Mouse (Mus musculus) fat pad, adult 2 months (tissue): ENCODE data around the gene Zfp706.
A peak's percentile ranks its signal among the peaks of the same experiment; 100 is the strongest.

Experiments used
- DNase-seq: peaks from one replicate; pipeline ENCODE4 v3.0.0-alpha.2; 2011; ENCODE audit warnings: low read depth, low spot score; ENCODE audit errors: extremely low read depth

Zfp706 gene

DNA sequence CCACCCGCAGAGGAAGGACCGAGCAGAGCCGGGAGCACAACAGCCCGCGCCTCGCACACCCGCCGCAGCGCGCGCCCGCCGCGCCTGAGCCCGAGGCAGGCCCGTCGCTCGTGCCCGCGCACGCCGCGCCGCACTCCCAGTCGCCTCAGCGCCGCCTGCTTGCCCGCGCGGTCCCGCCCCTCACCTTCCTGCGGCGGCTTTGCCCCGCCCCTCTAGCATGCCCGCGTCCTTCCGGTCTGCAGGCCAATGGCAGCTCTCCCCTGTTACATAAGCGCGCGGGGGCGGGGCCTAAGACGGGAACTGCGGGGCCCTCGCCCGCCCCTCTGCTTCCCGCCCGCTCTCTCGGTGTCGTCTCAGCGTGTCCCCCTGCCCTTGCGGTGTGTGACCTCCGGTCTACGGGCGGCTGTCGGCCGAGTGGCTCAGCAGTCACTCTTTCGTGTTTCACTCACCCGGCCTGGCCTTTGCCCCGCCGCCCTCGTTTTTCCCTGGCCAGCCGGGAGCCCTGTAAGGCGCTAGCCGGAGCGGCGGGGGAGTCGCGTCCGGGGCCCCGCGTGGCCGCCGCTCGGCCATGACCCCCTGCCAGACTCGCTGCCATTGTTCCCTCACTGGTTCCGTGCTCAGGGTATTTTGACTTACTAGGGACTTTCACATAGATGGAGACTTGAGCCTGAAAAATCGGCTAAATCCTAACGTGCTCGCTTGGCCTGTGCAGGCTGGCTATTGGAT lies at the start of gene Zfp706:
TSS of gene Zfp706 (minus strand) at position 541 of the 726 bp plus-strand sequence.
- no peak for DNase-seq

DNA sequence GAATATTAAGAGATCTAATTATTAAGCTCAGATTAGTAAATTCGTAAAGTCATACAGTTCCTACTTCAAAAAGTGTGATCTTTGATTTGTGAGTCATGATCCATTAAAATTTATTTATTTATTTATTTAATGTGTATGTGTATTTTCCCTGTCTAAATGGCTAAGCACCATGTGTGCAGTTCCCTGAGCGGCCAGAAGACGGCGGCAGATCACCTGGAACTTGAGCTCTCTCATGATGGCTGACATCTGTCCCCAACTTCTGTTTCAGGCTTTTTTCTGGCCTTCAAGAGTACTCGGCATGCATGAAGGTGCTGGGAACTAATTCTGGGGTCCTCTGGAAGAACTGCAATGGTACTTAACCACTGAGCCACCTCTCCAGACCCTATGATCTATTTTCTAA lies 47.0 kb upstream of the Zfp706 start:
- no peak for DNase-seq

DNA sequence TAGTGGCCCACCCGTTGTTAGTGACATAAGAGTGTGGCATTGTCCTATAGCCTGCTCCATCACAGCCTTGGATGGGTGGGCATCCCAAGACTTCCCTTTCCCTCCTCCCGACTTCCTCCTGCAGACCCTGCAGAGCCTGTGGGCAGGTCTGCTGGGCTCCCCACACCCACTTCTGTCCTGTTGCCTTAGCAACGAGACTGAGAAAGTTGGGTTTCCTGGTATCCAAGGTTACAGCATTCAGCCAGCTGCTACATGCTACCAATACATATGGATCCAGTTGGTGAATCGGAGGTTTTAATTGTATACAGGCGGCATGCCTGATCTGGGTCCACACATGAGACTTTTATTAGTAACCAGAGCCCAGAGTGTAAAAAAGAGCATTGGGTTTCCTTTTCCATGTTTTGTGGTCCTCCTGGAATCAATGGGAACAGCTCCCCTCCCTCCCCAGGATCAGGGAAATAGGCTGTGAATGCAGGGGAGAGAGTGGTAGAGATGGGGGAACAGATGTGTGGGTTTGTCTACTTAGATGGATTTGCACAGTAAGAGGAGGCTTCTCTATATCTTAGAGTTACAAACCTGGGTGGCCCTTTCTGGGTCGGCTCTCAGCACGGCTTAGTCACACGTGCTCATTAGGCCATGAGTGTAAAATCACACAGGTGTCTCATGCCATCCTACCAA lies 45.7 kb upstream of the Zfp706 start:
- no peak for DNase-seq

DNA sequence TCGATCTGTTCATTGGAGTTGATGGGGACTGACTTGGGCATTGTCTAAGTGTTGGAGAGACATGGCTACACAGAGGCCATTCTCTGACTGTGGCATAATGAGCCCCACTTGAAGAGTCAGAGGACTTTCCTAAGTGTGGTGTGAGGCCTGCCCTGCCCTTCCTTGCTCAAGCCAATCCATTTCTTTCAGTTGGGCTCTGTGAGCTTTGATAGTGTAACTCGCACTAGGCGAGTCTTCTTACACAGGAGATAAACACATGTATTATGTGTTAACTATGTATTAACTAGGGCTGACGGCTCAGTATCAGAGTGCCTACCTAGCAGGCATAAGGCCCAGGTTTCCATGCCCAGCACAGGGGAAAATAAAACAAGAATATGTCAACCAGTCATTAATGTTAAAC lies 39.8 kb upstream of the Zfp706 start:
- no peak for DNase-seq

DNA sequence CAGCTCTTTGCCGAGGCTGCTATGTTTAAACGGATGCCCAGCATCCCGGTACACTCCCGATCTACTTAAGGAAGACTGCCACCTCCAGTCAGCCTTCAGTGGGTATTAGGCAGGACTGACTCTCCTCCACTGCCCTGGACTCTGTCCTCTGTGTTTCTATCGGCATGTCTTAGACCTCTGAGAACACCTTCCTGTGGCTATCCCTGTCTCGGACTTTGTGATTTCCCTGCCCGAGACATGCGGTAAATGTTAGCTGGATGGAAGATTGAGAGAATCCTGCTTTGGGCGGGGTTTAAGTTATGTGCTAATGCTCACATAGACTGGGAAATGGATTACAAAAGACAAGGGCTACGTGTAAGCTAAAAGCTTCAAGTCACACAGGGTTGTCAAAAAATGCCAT lies 39.0 kb upstream of the Zfp706 start:
- no peak for DNase-seq

DNA sequence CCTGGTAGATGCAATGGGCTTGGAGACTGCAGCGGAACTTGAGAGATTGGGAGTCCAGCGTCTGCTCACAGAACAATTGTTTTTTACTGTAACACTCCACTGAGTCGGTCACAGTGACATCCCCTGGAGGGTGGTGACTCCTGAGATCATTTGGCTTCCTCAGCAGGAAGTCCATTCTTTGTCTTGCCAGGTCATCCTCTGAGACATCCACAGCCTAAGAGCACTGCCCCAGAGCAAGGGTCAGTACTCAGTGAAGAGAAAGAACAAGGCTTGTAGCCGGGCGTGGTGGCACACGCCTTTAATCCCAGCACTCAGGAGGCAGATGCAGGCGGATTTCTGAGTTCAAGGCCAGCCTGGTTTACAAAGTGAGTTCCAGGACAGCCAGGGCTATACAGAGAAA lies 38.6 kb upstream of the Zfp706 start:
- no peak for DNase-seq

DNA sequence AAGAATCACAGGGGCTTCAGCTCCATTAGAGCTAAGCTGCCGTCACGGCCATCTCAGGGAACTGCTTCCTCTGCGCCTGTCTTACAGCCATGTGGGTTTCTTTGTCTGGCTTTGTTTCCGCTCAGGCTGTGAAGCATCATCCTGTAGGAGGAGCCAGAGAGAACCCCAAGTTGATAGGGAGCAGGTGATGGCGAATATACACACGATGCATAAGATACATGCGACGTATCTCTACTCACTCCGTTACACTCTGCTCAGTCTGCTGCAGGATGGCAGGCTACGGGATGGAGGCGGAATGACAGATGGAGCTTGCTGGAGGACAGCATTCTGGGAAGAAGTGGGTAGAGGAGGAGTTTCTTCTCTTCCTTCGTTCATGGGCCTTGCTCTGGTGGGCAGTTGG lies 37.9 kb upstream of the Zfp706 start:
- no peak for DNase-seq

DNA sequence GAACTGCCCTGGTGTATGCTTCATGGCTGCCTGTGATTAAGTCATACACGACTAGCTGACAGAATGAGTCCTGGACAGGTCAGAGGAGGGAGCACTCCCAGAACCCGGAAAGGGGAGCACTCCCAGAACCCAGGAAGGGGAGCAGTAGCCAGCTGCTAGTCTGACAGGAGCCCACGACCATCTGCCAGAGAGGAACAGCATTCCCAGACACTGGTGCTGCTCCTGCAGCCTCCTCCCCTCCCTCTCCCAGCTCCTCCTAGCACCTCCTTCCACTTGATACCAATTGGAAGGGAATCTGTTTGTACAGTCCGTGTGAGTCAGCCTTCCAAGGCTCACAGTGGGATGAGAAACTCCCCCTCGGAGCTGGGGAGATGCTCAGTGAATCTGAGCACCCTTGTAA lies 35.0 kb upstream of the Zfp706 start:
- DNase-seq: no peak

DNA sequence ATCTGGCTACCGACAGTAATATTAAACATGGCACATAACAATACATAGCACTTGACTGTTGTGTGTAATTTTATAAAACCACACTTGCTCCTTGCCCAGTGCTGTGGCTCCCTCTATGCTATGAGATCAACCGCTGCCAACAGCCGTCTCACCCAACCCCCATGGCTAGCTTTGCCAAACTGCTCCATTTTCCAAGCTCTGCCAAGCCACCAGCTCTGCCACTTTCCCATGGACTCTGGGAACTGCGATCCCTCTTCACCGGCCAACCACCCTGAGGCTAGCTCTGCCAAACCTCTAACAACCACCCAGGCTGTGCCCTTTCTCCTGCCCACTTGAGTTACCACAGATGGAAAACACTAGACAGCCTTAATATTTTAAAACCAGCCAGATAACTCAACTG lies 33.6 kb upstream of the Zfp706 start:
- peak; percentile 57 for DNase-seq

DNA sequence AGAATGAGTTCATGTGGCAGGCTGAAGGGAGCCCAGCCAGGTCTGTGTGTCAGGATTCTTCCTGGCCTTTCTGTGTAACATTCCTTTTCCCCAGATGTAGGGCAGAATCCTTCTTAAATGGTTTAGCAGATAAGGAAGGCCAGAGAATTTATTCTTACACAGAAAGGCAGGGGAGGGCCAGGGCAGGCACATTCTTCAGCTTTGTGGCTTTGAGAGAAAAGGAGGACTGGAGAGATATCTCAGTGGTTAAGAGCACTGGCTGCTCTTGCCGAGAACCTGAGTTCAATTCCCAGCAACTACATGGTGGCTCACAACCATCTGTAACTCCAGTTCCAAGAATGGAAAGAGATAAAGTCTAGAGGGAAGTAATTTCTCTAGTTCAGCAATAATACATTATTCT lies 31.1 kb upstream of the Zfp706 start:
- DNase-seq: no peak

DNA sequence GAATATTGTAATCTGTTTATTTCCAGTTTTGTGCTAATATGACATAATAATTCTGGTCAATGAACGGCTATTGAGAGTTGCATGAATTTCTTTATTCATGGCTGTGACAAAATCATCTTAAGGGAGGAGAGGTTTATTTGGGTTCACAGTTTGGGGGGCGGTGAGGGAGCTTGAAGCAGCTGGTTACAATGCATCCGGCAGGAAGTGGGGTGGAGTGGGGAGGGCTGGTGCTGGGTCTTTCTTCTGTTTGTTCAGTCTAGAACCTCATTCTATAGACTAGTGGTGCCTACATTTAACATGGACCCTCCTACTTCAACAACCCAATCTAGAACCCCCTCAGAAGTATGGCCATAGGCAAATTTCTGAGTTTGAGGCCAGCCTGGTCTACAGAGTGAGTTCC lies 30.1 kb upstream of the Zfp706 start:
- DNase-seq: no peak

DNA sequence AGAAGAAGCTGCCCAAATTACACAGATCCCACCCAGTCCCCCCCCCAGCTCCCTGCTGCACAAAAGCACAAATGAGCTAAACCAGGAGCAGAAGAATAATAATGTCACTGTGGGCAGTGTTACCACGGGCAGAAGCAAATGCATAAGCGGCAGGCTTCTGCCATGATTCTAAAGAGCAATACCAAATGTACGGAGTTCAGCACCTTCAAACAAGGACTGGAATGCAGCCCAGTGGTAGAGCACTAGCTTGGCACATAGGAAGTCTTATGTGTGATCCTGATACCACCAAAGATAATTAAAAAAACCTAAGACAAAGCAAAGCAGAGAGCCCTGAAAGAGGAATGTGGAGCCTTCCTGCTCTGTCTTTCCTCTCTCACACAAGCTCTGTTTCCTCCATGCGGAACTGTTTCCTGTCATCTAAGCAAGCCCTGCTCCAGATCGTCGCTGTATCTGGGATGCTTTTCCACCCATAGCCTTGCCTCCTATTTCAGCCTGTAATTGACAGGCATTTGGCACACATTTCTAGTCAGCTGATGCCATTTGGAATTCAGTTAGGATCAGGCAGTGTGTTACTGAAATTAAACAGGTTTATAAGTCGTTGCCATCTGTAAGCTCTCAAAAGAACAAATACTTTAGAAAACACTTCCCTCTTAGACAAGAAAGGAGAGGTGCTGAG lies 29.0 kb upstream of the Zfp706 start:
- no peak for DNase-seq

DNA sequence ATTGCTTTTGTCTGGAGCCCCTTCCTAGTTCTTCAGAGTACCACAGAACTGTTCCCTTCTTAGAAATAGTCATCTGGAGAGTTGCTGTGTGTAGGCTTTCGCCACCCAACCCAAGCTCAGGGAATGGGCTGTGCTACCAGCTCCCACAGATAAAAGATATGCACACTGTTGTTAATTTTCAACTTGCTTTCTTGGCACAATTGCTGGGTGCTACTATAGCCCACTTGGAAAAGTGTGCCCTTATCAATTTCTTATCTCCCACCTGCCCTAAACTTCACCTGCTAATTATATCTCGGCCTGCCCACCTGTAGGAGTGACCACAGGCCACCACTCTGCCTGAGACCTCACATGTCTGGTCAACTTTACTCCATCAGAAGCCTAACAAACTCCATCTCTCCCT lies 26.6 kb upstream of the Zfp706 start:
- no peak for DNase-seq

DNA sequence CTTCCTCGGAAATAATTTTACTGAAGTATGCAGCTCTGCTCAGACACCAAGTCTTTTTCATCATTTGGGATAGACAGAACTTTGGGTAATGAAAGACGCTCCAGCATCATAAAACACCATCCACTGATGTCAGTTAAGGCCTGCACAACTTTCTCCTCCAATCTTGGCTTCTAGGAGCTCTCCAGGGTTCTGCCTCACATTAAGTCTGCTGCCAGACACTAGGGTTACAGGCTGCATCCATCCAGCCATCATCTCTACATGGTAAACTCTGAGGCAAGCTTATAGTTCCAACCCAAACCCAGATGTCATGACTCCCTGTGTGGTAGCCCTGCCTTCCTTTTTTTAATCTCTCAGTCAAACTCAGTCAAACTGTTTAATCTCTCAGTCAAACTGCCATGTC lies 25.9 kb upstream of the Zfp706 start:
- no peak for DNase-seq

DNA sequence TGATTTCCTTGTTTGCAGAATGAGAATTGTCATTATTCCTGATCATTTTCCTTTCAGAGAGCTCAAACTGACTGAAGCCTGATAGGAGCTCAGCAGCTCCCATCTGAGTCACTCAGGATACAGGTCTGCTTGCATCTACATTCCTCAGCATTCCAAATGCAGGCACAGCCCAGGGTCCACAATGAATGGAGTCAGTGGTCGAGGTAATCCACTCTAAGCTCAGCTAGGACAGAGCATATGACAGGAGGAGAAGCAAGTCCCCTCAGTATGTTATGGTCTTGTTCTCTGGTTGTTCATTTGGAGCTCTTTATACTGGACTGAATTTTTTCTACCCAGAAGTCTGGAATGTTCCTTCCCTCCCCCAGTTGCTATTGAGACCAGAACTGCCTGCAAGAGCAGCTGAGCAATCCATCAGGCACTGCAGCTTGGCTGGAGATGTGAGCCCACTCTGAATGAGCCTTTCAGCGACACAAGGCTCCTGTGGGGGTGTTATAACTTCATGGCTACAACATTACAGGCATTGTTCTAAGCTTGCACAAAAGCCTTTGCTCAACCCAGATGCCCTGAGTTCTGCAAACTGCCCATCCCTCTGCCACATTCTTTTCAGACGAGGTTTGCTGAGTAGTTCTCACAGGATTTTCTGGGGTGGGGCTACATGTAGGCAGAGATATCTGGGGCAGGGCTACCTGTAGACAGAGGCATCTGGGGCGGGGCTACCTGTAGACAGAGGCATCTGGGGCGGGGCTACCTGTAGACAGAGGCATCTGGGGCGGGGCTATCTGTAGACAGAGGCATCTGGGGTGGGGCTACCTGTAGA lies 24.0 kb upstream of the Zfp706 start:
- DNase-seq: no peak

DNA sequence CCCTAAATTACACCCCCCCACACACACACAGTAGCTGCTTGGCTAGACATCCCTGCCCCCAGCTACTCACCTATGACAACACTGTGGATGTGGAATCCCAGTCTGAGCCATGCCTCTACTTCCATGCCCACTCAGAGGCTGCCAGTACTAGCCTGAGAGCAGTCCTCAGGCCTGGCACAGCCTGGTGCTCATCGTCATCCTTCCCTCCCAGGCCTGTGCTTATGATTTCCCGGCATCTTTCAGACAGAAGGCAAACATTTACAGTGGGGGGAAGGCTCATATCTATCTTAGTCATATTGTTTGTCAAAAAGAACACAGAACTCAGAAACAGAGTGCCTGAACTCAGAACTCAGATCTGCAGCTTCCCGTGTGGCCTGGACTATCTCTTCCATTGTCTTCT lies 23.4 kb upstream of the Zfp706 start:
- no peak for DNase-seq

DNA sequence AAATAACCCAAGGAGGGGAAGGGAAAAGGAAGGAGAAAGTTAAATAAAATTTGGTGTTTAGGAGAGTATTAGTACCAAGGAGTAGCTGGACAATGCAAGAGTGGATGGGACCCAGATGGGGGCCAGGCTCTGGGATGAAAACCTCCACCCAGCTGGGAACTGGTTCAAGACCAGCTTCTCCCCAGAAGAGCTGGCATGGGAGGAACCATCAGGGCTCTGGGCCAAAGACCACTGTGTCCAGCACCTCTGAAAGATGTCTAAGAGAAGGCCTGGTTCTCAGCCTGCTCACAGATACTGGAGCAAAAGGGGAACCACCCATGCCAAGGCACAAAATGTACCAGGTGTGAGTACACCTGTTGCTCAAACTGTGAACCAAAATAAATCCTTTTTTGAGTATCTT lies 20.4 kb upstream of the Zfp706 start:
- DNase-seq: no peak

DNA sequence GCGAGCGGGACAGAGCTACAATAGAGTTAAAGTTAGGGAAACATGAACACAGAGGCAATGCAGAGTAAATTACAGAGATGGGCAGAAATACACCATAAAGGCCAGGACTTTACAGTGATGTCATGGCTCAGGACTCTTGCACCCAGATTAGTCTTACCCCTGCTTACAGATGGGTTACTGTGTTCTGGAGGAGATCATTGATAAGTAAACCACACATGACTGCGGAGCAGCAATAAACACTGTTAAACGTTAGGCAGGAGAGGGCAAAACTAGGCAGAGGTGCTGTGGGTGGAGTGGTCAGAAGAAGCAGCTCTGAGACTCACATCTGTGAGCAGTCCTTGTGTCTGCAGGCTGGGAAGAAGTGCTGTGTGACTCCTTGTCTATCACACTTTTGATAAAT lies 18.9 kb upstream of the Zfp706 start:
- DNase-seq: no peak

DNA sequence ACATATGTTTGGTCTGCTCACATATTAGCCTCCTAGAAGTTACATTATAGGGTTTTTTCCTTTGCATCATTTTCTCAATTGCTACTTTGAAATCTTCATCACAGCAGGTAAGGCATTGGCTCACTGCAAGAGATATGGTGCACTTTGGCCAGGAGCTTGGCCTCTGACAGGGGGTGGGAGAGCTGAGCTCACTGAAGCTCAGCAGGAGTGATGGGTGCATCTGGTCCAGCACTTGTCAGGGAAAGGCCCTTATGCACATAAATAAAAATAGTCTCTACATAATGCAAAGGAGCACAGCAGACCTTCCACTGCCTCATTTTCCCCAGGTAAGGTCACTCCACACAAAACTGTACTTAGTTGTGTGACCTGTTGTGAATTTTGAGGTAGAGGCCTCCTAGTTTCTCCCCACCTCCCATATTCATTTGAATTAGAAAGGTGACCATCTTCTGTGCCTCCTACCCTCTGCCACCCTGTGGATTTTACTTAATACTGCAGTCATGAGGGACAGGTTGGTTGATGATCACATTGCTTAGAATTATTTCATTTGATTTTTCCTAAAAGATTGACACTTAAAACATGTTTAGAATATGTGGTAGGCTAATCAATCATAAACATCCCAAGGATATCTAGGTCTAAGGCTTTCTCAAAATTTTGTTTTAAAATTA lies 13.1 kb upstream of the Zfp706 start:
- DNase-seq: no peak

DNA sequence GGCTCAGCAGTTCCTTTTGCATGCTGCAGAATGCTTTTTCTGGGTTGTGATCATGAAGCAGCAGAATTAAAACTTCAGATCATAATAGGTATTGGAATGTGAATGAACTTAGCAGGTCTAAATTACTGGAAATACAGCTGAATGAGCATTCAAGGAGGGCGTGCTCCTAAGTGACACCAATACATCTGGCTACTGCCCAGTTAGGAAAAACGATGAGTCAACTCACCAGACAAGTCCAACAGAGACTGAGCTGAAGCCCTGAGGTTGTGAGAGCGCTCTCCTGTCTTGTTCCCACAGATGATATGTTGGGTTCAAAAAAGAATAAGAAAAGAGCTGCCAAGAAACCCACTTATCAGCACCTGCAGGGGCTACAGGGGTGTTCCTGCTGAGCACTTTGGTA lies 11.9 kb upstream of the Zfp706 start:
- DNase-seq: no peak

DNA sequence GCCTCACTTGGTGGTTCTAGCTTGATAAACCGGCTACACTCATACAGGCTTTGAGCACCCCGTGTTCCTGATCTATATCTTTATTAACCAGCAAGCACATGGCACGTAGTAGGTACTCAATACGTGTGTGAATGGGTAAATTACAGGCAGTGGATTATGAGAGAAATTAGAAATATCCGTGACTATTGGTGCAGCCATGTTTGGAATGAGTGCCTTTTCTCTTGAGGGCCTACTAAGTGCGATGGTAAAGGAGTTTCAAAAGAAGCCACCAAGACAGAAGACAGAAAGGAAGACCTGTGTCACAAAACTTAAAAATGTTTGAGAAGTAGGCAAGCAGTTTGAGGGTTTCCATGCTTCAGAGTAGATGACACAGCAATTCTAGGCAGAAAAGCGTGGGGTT lies 4.3 kb upstream of the Zfp706 start:
- no peak for DNase-seq
